Mouse (Mus musculus) megakaryocyte, embryonic 14.5 days (primary cell): ENCODE data around the gene Serp1.

ENCODE experiments used
- FLI1 ChIP-seq: IDR thresholded peaks from 2 replicates; pipeline ENCODE4 v1.6.1; 2012; ENCODE audit warnings: low read length, inconsistent platforms, mixed read lengths
- GATA1 ChIP-seq: IDR thresholded peaks from 3 replicates; pipeline ENCODE4 v1.6.1; 2012; ENCODE audit warnings: mixed read lengths, low read length, inconsistent platforms, borderline replicate concordance

- no peak for TF ChIP-seq FLI1
- no peak for TF ChIP-seq GATA1
Observed at GRCm38 (mm10) chr3:58516602-58516976, 9.1 kb downstream of the Serp1 start.
